Mouse (Mus musculus): Measurements from ENCODE around the gene Ncaph2.

Ncaph2 gene

GRCm38 (mm10) chr15:89343325-89343724, 12.2 kb upstream of the Ncaph2 start:
- DNase-seq (ENCODE audit: low spot score): no peak

GRCm38 (mm10) chr15:89350447-89350846, 5.1 kb upstream of the Ncaph2 start:
- DNase-seq (ENCODE audit: low spot score): no peak

GRCm38 (mm10) chr15:89351302-89351701, 4.2 kb upstream of the Ncaph2 start:
- DNase-seq (ENCODE audit: low spot score): no peak

- no peak for DNase-seq (ENCODE audit: low spot score)
These were observed 3.5 kb upstream of the Ncaph2 start for GRCm38 (mm10) chr15:89352054-89352453.

- DNase-seq (ENCODE audit: low spot score): no peak
These were observed 2.7 kb upstream of the Ncaph2 start for GRCm38 (mm10) chr15:89352795-89353194.

- DNase-seq (ENCODE audit: low spot score): no peak
These were observed 1.7 kb upstream of the Ncaph2 start for GRCm38 (mm10) chr15:89353837-89354236.

- DNase-seq (ENCODE audit: low spot score): no peak
These were observed 1.1 kb upstream of the Ncaph2 start for GRCm38 (mm10) chr15:89354455-89354854.

GRCm38 (mm10) chr15:89356372-89356771, 853 bp downstream of the Ncaph2 start:
- DNase-seq (ENCODE audit: low spot score): peak; percentile 69

GRCm38 (mm10) chr15:89358784-89359183, 3.3 kb downstream of the Ncaph2 start:
- no peak for DNase-seq (ENCODE audit: low spot score)

GRCm38 (mm10) chr15:89363051-89363450, 7.5 kb downstream of the Ncaph2 start:
- DNase-seq (ENCODE audit: low spot score): no peak

- no peak for DNase-seq (ENCODE audit: low spot score)
These were observed 9.6 kb downstream of the Ncaph2 start for GRCm38 (mm10) chr15:89365141-89365551.

- DNase-seq (ENCODE audit: low spot score): no peak
These were observed 16.5 kb downstream of the Ncaph2 start for GRCm38 (mm10) chr15:89372068-89372467.

GRCm38 (mm10) chr15:89372536-89372935, 17.0 kb downstream of the Ncaph2 start:
- no peak for DNase-seq (ENCODE audit: low spot score)

GRCm38 (mm10) chr15:89373027-89373761, 17.7 kb downstream of the Ncaph2 start:
- peak; percentile 83 for DNase-seq (ENCODE audit: low spot score)

GRCm38 (mm10) chr15:89373762-89374248, 18.3 kb downstream of the Ncaph2 start, which contains the start of gene Sco2:
TSS of gene Sco2 (minus strand) at chr15:89373846.
- DNase-seq (ENCODE audit: low spot score): peak; percentile 90

- DNase-seq (ENCODE audit: low spot score): no peak
These were observed 18.8 kb downstream of the Ncaph2 start for GRCm38 (mm10) chr15:89374340-89374739.

GRCm38 (mm10) chr15:89374801-89375534, 19.4 kb downstream of the Ncaph2 start:
- no peak for DNase-seq (ENCODE audit: low spot score)

GRCm38 (mm10) chr15:89376040-89376439, 20.5 kb downstream of the Ncaph2 start:
- no peak for DNase-seq (ENCODE audit: low spot score)

GRCm38 (mm10) chr15:89376957-89377356, 21.4 kb downstream of the Ncaph2 start, which contains the start of gene Tymp:
TSS of gene Tymp (minus strand) at chr15:89377039.
- no peak for DNase-seq (ENCODE audit: low spot score)

- DNase-seq (ENCODE audit: low spot score): no peak
These were observed 21.8 kb downstream of the Ncaph2 start for GRCm38 (mm10) chr15:89377362-89377761.

GRCm38 (mm10) chr15:89377938-89378828, 22.7 kb downstream of the Ncaph2 start:
- no peak for DNase-seq (ENCODE audit: low spot score)

- DNase-seq (ENCODE audit: low spot score): no peak
These were observed 23.4 kb downstream of the Ncaph2 start, which contains the start of gene Odf3b for GRCm38 (mm10) chr15:89378831-89379401. TSS of gene Odf3b (minus strand) at chr15:89379282.

Data from ovary, postnatal 36 days (tissue).